Mouse (Mus musculus): ENCODE results near the gene Hist1h2bh.
"Not testable (repeated sequence)": the region's sequence is repeated elsewhere in the genome, so short reads cannot be mapped to it uniquely, and the experiment has no call there.

Hist1h2bh gene

GRCm38 (mm10) chr13:23551931-23552914 is 9.0 kb upstream of the Hist1h2bh start:
- DNase-seq (ENCODE audit: low spot score), result peak; percentile 12

GRCm38 (mm10) chr13:23551146-23551834 is 8.1 kb upstream of the Hist1h2bh start, which contains the start of gene Hist1h4f:
TSS of gene Hist1h4f (minus strand) at chr13:23551648.
- peak; percentile 95 for DNase-seq (ENCODE audit: low spot score)

GRCm38 (mm10) chr13:23550761-23551145 is 7.6 kb upstream of the Hist1h2bh start:
- peak; percentile 63 for DNase-seq (ENCODE audit: low spot score)

DNA sequence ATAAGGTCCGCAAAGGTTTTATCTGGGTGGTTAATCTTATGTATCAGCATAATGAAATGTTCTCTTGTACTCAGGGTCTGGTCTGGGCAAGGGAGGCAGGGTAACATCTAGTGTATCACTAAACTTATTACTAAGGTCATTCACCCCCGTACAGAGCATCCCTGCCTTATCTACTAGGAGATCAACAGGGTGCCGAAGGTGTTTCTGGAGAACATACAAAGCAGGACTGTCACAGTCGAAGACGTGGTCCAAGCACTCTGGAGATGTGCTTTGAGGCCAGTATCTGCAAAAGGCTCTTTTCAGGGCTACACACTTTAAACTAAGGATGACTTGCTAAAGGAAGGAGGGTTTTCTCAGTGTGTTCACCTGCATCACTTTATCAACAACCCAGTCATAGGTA is 3.5 kb upstream of the Hist1h2bh start:
- DNase-seq (ENCODE audit: low spot score), result no peak

- DNase-seq (ENCODE audit: low spot score), result not testable (repeated sequence)
These were observed 1.6 kb upstream of the Hist1h2bh start for GRCm38 (mm10) chr13:23544787-23545120.

- DNase-seq (ENCODE audit: low spot score), result peak; percentile 92
These were observed 984 bp upstream of the Hist1h2bh start, which contains the start of gene Hist1h3f for GRCm38 (mm10) chr13:23543965-23544786. TSS of gene Hist1h3f (plus strand) at chr13:23544052.

- not testable (repeated sequence) for DNase-seq (ENCODE audit: low spot score)
These were observed 789 bp downstream of the Hist1h2bh start for GRCm38 (mm10) chr13:23542225-23542980.

DNA sequence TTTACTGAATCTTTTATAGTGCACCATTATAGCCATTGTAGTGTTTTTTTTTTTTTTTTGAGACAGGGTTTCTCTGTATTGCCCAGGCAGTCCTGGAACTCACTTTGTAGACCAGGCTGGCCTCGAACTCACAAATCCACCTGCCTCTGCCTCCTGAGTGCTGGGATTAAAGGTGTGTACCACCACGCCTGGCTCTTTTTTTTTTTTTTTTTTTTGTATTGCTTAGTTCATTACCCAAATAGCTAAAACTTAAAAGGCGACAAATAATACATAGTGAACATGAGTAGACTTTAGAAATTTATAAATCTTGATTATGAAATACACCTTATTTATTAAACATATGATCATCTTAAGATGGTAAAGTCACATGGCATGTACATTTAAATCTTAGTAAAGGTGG is 1.7 kb downstream of the Hist1h2bh start:
- no peak for DNase-seq (ENCODE audit: low spot score)

- not testable (repeated sequence) for DNase-seq (ENCODE audit: low spot score)
These were observed 3.4 kb downstream of the Hist1h2bh start for GRCm38 (mm10) chr13:23539821-23540220.

DNA sequence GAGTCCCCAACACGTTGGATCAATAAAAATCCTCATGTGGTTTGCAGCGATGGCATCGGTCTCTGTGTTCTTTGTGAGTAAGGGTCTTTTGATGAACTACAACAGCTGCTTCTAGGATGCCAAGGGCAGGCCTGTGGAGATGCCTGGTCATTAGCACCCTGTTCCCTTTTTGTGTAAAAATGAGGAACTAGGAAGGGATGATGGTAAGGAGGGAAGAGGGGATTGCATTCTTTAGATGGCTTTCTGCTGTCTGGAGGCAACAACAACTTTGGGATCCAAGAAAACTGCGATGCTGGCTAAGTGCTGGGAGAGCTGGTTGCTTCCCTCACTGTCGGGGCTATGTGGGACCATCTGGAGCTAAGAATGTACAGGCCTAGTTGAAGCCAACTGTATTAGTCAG is 4.9 kb downstream of the Hist1h2bh start:
- DNase-seq (ENCODE audit: low spot score), result no peak

DNA sequence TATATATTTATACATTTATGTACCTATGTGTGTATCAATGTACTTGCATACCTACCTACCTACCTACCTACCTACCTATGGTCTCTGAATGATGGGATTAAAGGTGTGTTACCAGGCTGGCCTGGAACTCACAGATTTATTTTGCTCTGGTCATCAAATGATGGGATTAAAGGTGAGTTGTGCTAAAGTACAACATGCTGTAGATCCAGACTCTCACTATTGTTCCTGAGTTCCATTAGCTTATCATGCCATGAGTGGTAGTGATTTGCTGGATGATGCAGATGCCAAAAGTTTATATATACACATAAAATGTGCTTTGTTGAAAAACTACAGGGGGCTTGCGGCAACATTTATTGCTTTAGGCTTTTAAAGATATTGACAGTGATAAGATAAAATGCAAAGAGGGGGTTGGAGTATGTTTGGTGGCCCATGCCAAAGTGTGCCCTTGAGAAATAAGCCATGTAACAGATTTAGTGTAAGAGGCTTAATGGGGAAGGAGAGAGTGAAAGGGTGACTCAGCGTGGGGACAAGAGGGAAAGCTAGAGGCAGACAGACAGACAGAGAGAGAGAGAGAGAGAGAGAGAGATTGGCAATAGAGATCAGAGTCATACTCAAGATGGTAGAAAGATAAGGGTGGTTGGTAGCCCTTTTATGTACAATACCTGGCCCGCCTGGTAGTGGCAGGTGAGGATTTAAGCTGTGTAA is 6.0 kb downstream of the Hist1h2bh start:
- DNase-seq (ENCODE audit: low spot score), result no peak

GRCm38 (mm10) chr13:23536076-23536822 is 6.9 kb downstream of the Hist1h2bh start:
- DNase-seq (ENCODE audit: low spot score), result no peak

GRCm38 (mm10) chr13:23535137-23536075 is 7.8 kb downstream of the Hist1h2bh start, which contains the start of gene Hist1h3g:
TSS of gene Hist1h3g (plus strand) at chr13:23535422.
- DNase-seq (ENCODE audit: low spot score), result peak; percentile 99

GRCm38 (mm10) chr13:23534368-23535131 is 8.6 kb downstream of the Hist1h2bh start:
- DNase-seq (ENCODE audit: low spot score), result peak; percentile 72

DNA sequence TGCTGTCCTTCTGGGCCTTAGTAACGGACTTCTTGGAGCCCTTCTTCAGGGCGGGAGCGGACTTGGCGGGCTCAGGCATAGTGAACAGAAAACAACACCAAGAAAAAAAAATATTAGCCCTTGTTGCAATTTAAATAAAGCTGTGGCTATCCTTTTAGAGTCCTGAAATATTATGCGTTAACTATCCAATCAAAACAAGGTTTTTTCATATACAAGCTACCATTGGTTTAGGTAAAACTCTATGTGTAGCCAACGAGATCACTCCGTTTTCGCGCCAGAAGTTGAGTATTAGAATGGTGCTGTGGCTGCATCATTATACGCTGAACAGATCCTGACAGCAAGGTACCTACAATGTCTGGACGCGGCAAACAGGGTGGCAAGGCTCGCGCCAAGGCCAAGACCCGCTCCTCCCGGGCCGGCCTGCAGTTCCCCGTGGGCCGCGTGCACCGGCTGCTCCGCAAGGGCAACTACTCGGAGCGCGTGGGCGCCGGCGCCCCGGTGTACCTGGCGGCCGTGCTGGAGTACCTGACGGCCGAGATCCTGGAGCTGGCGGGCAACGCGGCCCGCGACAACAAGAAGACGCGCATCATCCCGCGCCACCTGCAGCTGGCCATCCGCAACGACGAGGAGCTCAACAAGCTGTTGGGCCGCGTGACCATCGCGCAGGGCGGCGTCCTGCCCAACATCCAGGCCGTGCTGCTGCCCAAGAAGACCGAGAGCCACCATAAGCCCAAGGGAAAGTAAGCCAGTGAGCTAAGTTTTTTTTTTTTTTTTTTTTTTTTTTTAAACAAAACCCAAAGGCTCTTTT is 9.4 kb downstream of the Hist1h2bh start, which contains the start of gene Hist1h2af:
Gene Hist1h2af (plus strand): TSS at position 347 of the 808 bp plus-strand sequence.
- peak; percentile 96 for DNase-seq (ENCODE audit: low spot score)

- DNase-seq (ENCODE audit: low spot score), result peak; percentile 59
These were observed 10.7 kb downstream of the Hist1h2bh start for GRCm38 (mm10) chr13:23532262-23533075.
